Mouse (Mus musculus): ENCODE data around the gene Soga1.

Gene Soga1

GRCm38 (mm10) chr2:157081331-157081730, 2.3 kb upstream of the Soga1 start:
- DNase-seq (ENCODE audit: low read depth in 2 of 2, low spot score in 2 of 2): no peak

- DNase-seq (ENCODE audit: low read depth in 2 of 2, low spot score in 2 of 2): no peak
These were observed 687 bp upstream of the Soga1 start for GRCm38 (mm10) chr2:157079701-157080180.

- no peak for DNase-seq (ENCODE audit: low read depth in 2 of 2, low spot score in 2 of 2)
These were observed 828 bp downstream of the Soga1 start for GRCm38 (mm10) chr2:157078059-157078792.

- DNase-seq (ENCODE audit: low read depth in 2 of 2, low spot score in 2 of 2): no peak
These were observed 1.4 kb downstream of the Soga1 start for GRCm38 (mm10) chr2:157077641-157078058.

GRCm38 (mm10) chr2:157077160-157077559, 1.9 kb downstream of the Soga1 start:
- no peak for DNase-seq (ENCODE audit: low read depth in 2 of 2, low spot score in 2 of 2)

GRCm38 (mm10) chr2:157076585-157076984, 2.5 kb downstream of the Soga1 start:
- DNase-seq (ENCODE audit: low read depth in 2 of 2, low spot score in 2 of 2): no peak

- no peak for DNase-seq (ENCODE audit: low read depth in 2 of 2, low spot score in 2 of 2)
These were observed 3.4 kb downstream of the Soga1 start for GRCm38 (mm10) chr2:157075685-157076084.

GRCm38 (mm10) chr2:157075226-157075625, 3.8 kb downstream of the Soga1 start:
- DNase-seq (ENCODE audit: low read depth in 2 of 2, low spot score in 2 of 2): no peak

- no peak for DNase-seq (ENCODE audit: low read depth in 2 of 2, low spot score in 2 of 2)
These were observed 4.3 kb downstream of the Soga1 start for GRCm38 (mm10) chr2:157074772-157075171.

- DNase-seq (ENCODE audit: low read depth in 2 of 2, low spot score in 2 of 2): no peak
These were observed 4.8 kb downstream of the Soga1 start for GRCm38 (mm10) chr2:157074186-157074724.

GRCm38 (mm10) chr2:157073378-157074052, 5.5 kb downstream of the Soga1 start:
- no peak for DNase-seq (ENCODE audit: low read depth in 2 of 2, low spot score in 2 of 2)

- DNase-seq (ENCODE audit: low read depth in 2 of 2, low spot score in 2 of 2): no peak
These were observed 6.6 kb downstream of the Soga1 start for GRCm38 (mm10) chr2:157072316-157072990.

GRCm38 (mm10) chr2:157071556-157071955, 7.5 kb downstream of the Soga1 start:
- peak; percentile 41 to 44 for DNase-seq (ENCODE audit: low read depth in 2 of 2, low spot score in 2 of 2)

GRCm38 (mm10) chr2:157070365-157070764, 8.7 kb downstream of the Soga1 start:
- no peak for DNase-seq (ENCODE audit: low read depth in 2 of 2, low spot score in 2 of 2)

GRCm38 (mm10) chr2:157069755-157070315, 9.2 kb downstream of the Soga1 start:
- no peak for DNase-seq (ENCODE audit: low read depth in 2 of 2, low spot score in 2 of 2)

GRCm38 (mm10) chr2:157069355-157069735, 9.7 kb downstream of the Soga1 start:
- no peak for DNase-seq (ENCODE audit: low read depth in 2 of 2, low spot score in 2 of 2)

- no peak for DNase-seq (ENCODE audit: low read depth in 2 of 2, low spot score in 2 of 2)
These were observed 10.2 kb downstream of the Soga1 start for GRCm38 (mm10) chr2:157068701-157069354.

- no peak for DNase-seq (ENCODE audit: low read depth in 2 of 2, low spot score in 2 of 2)
These were observed 12.2 kb downstream of the Soga1 start for GRCm38 (mm10) chr2:157066731-157067430.

- no peak for DNase-seq (ENCODE audit: low read depth in 2 of 2, low spot score in 2 of 2)
These were observed 13.2 kb downstream of the Soga1 start for GRCm38 (mm10) chr2:157065879-157066226.
